Mouse (Mus musculus): ENCODE data around the gene Gm13889. TPM values are rescaled to one million over a fixed set of nuclear protein-coding genes. Genes with fewer than 3 reads are reported as not detected.

Gm13889 gene
- polyA plus RNA-seq, 1 experiment: 0.49 TPM

DNA sequence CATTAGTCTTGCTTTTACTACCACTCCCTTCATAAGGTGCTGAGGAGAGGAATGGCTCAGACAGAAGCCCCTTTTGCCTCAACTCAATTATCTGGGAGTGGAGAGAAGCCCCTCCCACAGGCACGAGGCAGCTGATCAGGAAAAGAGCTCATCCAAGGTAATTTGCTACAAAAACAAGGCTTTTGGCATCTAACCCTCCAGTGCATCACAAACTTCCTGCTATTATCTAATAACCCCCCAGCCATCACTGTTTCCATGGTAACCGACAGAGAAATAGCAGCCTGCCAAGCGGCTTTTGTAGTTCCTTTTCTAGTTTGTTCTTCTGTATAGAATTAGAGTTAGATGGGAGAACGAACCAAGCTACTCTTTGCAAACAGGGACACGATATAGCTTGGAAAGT lies 35.3 kb upstream of the Gm13889 start:
- H3K27ac ChIP-seq (ENCODE audit: insufficient read depth, low read length): no peak overlapping the region
- H3K9me3 ChIP-seq (replicated peaks; ENCODE audit: control insufficient read depth, insufficient read depth, low read length, poor library complexity, severe bottlenecking): no peaks in the 10 kb centered on the region
- no peak overlapping the region for H3K9ac ChIP-seq (ENCODE audit: low read depth, poor library complexity, severe bottlenecking)
- no peak overlapping the region for H3K4me3 ChIP-seq (ENCODE audit: low read depth, low read length)
- H3K4me1 ChIP-seq (ENCODE audit: control insufficient read depth, insufficient read depth, low read length): no peaks in the 10 kb centered on the region
- no peaks in the 10 kb centered on the region for H3K27me3 ChIP-seq (ENCODE audit: control insufficient read depth, insufficient read depth, low read length, poor library complexity, severe bottlenecking)
- TF ChIP-seq CTCF (IDR thresholded peaks at IDR 0.05; ENCODE audit: low read depth, low read length): no peak
- no peak for TF ChIP-seq EP300 (IDR thresholded peaks at IDR 0.05; ENCODE audit: insufficient read depth, low read depth, low read length)
- no peak for TF ChIP-seq POLR2A (IDR thresholded peaks at IDR 0.05; ENCODE audit: insufficient read depth, low read length)
- H3K36me3 ChIP-seq (ENCODE audit: control insufficient read depth, insufficient read depth, low read length, poor library complexity, severe bottlenecking): peaks cover 29% of the 10 kb centered on the region

DNA sequence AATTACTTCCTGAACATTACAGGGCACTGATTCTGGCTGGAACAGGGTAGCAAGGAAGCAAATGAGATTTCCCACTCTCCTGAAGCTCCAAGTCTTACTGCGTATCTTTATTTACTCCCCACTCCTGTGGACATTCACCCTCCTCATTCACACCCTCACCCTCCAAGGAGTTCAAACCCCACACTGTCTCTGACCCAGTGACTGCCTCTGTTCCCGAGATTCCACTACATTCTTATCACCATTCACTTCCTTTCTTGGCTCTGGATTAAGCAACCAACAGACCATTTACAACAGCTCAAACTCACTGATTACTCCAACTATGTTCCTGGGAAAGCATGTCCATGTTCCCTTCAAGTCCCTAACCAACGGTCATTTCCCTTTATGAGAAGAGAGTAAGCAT lies 34.3 kb upstream of the Gm13889 start:
- Histone ChIP-seq H3K36me3 (ENCODE audit: control insufficient read depth, insufficient read depth, low read length, poor library complexity, severe bottlenecking) (peaks cover 29% of the 10 kb centered on the region), H3K27ac (ENCODE audit: insufficient read depth, low read length) (no peak overlapping the region), H3K4me1 (ENCODE audit: control insufficient read depth, insufficient read depth, low read length) (no peaks in the 10 kb centered on the region)

DNA sequence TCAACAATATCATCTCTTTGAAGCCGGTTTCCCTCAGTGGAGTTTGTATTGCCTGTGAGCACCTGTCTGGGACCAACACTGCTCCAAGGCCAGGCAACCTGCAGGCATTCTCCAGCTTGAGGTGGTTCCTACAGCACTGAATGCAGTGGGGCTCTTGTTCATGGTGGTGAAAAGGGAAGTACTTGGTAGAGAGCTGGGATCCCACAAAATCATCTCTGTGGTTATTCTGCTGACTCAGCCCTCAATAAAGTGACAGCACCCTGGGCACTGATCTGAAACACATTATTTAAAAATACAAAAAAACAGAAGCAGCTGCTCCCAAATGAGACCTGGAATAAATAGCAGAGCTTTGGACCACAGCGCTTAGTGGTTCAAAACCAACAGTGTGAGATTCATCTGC lies 31.4 kb upstream of the Gm13889 start:
- Histone ChIP-seq H3K36me3 (ENCODE audit: control insufficient read depth, insufficient read depth, low read length, poor library complexity, severe bottlenecking) (peaks cover 16% of the 10 kb centered on the region; the same call in 1 of the 2 replicates), H3K27me3 (ENCODE audit: control insufficient read depth, insufficient read depth, low read length, poor library complexity, severe bottlenecking) (no peaks in the 10 kb centered on the region)
- TF ChIP-seq CTCF (IDR thresholded peaks at IDR 0.05; ENCODE audit: low read depth, low read length) (no peak), EP300 (IDR thresholded peaks at IDR 0.05; ENCODE audit: insufficient read depth, low read depth, low read length) (no peak), POLR2A (IDR thresholded peaks at IDR 0.05; ENCODE audit: insufficient read depth, low read length) (no peak)

More for the DNA sequence above, 34.3 kb upstream of the Gm13889 start:
- Histone ChIP-seq H3K4me3 (ENCODE audit: low read depth, low read length) (no peak overlapping the region), H3K27me3 (ENCODE audit: control insufficient read depth, insufficient read depth, low read length, poor library complexity, severe bottlenecking) (no peaks in the 10 kb centered on the region), H3K9me3 (replicated peaks; ENCODE audit: control insufficient read depth, insufficient read depth, low read length, poor library complexity, severe bottlenecking) (no peaks in the 10 kb centered on the region), H3K9ac (ENCODE audit: low read depth, poor library complexity, severe bottlenecking) (no peak overlapping the region)
- TF ChIP-seq POLR2A (IDR thresholded peaks at IDR 0.05; ENCODE audit: insufficient read depth, low read length) (no peak), EP300 (IDR thresholded peaks at IDR 0.05; ENCODE audit: insufficient read depth, low read depth, low read length) (no peak), CTCF (IDR thresholded peaks at IDR 0.05; ENCODE audit: low read depth, low read length) (no peak)

DNA sequence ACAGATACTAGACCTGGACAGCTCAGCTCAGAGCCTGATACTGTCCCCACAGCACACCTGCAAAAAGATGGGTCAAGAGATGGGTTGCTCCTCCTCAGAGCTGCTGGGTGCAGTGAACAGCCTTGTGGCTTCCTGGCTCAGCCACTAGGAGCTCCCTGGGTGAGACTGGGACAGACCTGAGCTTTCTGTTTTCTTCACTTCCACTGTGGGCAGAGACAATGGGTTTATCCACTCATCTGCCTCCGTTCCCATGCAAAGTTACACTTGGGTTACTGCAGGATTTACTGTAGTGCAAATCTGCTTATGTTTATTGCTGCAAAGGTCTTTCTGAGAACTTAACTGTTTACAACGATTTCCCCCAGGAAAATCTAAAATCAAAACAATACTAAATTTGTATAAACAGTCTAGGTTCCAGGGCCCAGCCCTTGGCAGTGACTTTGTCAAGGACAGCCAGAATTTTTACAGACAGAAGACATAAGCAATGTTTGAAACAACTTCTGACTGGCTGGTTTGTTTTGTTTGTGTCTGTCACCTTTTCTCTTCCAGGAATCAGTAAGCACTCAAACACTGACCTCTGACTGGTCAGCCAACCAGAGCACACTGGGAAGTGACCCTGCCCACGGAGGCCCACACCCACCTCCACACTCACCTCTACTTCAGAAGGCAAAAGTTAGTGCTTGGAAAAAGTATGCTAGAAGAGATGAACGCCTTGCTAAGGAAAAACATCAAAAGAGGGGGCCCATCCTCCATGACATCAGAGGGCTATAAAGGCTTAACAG lies 25.6 kb upstream of the Gm13889 start:
- Histone ChIP-seq H3K27ac (ENCODE audit: insufficient read depth, low read length) (no peak overlapping the region), H3K36me3 (ENCODE audit: control insufficient read depth, insufficient read depth, low read length, poor library complexity, severe bottlenecking) (peaks cover 8% of the 10 kb centered on the region), H3K4me1 (ENCODE audit: control insufficient read depth, insufficient read depth, low read length) (no peaks in the 10 kb centered on the region), H3K9me3 (replicated peaks; ENCODE audit: control insufficient read depth, insufficient read depth, low read length, poor library complexity, severe bottlenecking) (no peaks in the 10 kb centered on the region), H3K4me3 (ENCODE audit: low read depth, low read length) (no peak overlapping the region), H3K9ac (ENCODE audit: low read depth, poor library complexity, severe bottlenecking) (no peak overlapping the region), H3K27me3 (ENCODE audit: control insufficient read depth, insufficient read depth, low read length, poor library complexity, severe bottlenecking) (no peaks in the 10 kb centered on the region)
- TF ChIP-seq CTCF (IDR thresholded peaks at IDR 0.05; ENCODE audit: low read depth, low read length) (no peak), POLR2A (IDR thresholded peaks at IDR 0.05; ENCODE audit: insufficient read depth, low read length) (no peak), EP300 (IDR thresholded peaks at IDR 0.05; ENCODE audit: insufficient read depth, low read depth, low read length) (no peak)

More for the DNA sequence above, 31.4 kb upstream of the Gm13889 start:
- no peak overlapping the region for H3K27ac ChIP-seq (ENCODE audit: insufficient read depth, low read length)
- no peaks in the 10 kb centered on the region for H3K4me1 ChIP-seq (ENCODE audit: control insufficient read depth, insufficient read depth, low read length)
- H3K9ac ChIP-seq (ENCODE audit: low read depth, poor library complexity, severe bottlenecking): no peak overlapping the region
- no peak overlapping the region for H3K4me3 ChIP-seq (ENCODE audit: low read depth, low read length)
- no peaks in the 10 kb centered on the region for H3K9me3 ChIP-seq (replicated peaks; ENCODE audit: control insufficient read depth, insufficient read depth, low read length, poor library complexity, severe bottlenecking)

DNA sequence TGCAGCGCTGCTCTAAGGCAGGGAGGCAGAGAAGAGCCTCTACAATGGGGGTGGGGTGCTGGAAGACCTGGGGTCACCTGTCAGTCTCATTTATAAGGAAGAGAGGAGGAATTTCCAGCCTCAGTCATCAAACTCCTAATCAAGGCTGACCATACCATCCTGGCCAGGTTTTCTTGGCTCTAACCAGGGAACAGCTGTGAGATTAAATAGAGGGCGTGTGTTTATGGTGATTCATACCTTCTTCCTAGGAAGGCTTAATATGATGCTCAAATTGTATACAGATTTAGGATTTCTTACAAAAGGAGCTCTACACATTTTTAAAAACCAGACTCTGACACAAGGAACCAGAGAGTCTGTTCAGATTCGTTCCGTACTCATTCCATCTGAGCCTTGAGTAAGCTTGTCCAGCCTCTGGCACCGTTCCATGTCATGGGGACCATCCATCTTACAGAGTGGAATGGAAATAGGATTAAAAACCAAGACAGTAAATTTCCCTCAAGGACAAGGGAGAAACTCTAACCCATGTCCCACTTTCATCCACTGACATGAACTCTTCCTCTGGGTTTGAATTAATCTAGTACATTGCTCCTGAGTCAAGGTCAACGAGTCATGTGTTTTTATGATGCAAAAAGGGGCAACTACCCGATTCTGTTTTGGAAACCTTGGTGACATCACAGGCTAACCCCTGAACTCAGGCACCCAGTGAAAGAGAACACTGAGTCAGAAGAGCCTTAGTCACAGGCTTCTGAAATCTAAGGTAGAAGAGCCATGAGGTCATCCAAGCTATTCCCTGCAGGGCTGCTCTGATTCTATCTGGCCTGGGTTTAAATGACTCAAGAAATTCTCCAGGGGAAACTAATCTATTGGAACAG lies 22.5 kb upstream of the Gm13889 start:
- peaks cover 5% of the 10 kb centered on the region for H3K36me3 ChIP-seq (ENCODE audit: control insufficient read depth, insufficient read depth, low read length, poor library complexity, severe bottlenecking)

More for the DNA sequence above, 22.5 kb upstream of the Gm13889 start:
- no peak overlapping the region for H3K27ac ChIP-seq (ENCODE audit: insufficient read depth, low read length)
- no peak overlapping the region for H3K4me3 ChIP-seq (ENCODE audit: low read depth, low read length)
- no peaks in the 10 kb centered on the region for H3K4me1 ChIP-seq (ENCODE audit: control insufficient read depth, insufficient read depth, low read length)
- no peaks in the 10 kb centered on the region for H3K9me3 ChIP-seq (replicated peaks; ENCODE audit: control insufficient read depth, insufficient read depth, low read length, poor library complexity, severe bottlenecking)
- TF ChIP-seq CTCF (IDR thresholded peaks at IDR 0.05; ENCODE audit: low read depth, low read length) (no peak), POLR2A (IDR thresholded peaks at IDR 0.05; ENCODE audit: insufficient read depth, low read length) (no peak), EP300 (IDR thresholded peaks at IDR 0.05; ENCODE audit: insufficient read depth, low read depth, low read length) (no peak)
- no peaks in the 10 kb centered on the region for H3K27me3 ChIP-seq (ENCODE audit: control insufficient read depth, insufficient read depth, low read length, poor library complexity, severe bottlenecking)
- H3K9ac ChIP-seq (ENCODE audit: low read depth, poor library complexity, severe bottlenecking): no peak overlapping the region

All from ES-Bruce4 (cell line).